Mouse (Mus musculus) neural tube, embryonic 14.5 days (tissue): ENCODE data around the gene Harbi1. TPM values are rescaled to one million over a fixed set of nuclear protein-coding genes. Genes with fewer than 3 reads are reported as not detected.

ENCODE experiments used
- polyA plus RNA-seq: library from polyadenylated mRNA; unstranded; fragments of >200 nt; fragmentation: Nextera tagmentation; extraction: Ambion mirVana; gene quantifications from 2 replicates; pipeline ENCODE4 v1.2.1, GENCODE M21; 2014

The Harbi1 gene
- polyA plus RNA-seq, 1 experiment from 2014 or later: 16.5 TPM

Other genes with a start within 250 kb of the Harbi1 start
- 117 and 123 TPM in 2 replicates for gene Ckap5, start 184.1 kb upstream of the Harbi1 start, polyA plus RNA-seq
- gene F2, start 74.4 kb upstream of the Harbi1 start, polyA plus RNA-seq: 0.36 and 0.39 TPM in 2 replicates
- gene Zfp408, start 61.1 kb upstream of the Harbi1 start, polyA plus RNA-seq: 6.4 and 9.3 TPM in 2 replicates
- 85.9 and 89.3 TPM in 2 replicates for gene Arhgap1, start 61.0 kb upstream of the Harbi1 start, polyA plus RNA-seq
- gene Atg13, start 276 bp upstream of the Harbi1 start, polyA plus RNA-seq: 42.3 and 43.5 TPM in 2 replicates
- 23.6 and 24.2 TPM in 2 replicates for gene Ambra1, start 19.3 kb downstream of the Harbi1 start, polyA plus RNA-seq
- gene Chrm4, start 216.4 kb downstream of the Harbi1 start, polyA plus RNA-seq: 1.1 and 1.4 TPM in 2 replicates
- 93.6 and 155 TPM in 2 replicates for gene Mdk, start 221.4 kb downstream of the Harbi1 start, polyA plus RNA-seq
- 0.33 TPM in 2 replicates for gene Gm9821, start 234.9 kb downstream of the Harbi1 start, polyA plus RNA-seq